Mouse (Mus musculus) liver, postnatal 0 days (tissue): ENCODE measurements around the gene Pld4. TPM values are rescaled to one million over a fixed set of nuclear protein-coding genes. Genes with fewer than 3 reads are reported as not detected.

Experiments
- ATAC-seq: fragments of 200-750 bp; cut with Nextera tagmentation; 2 replicates; pipeline ENCODE4 v1.8.0; 2017; ENCODE audit warnings: mild to moderate bottlenecking, moderate library complexity
- DNase-seq: peaks from one replicate; pipeline ENCODE4 v3.0.0-alpha.2; 2016
- H3K27ac ChIP-seq: fragments of 300-500 bp; sonication (generic); 2 replicates; pipeline ENCODE4 v1.5.1; 2014; ENCODE audit warnings: antibody characterized with exemption, moderate library complexity, mild to moderate bottlenecking, low read depth
- H3K27me3 ChIP-seq: fragments of 300-500 bp; sonication (generic); 2 replicates; pipeline ENCODE4 v1.6.1; 2014; ENCODE audit warnings: low read length, control low read depth, mixed read lengths; ENCODE audit not compliant: insufficient read depth
- H3K36me3 ChIP-seq: fragments of 300-500 bp; sonication (generic); replicated peaks from 2 replicates; pipeline ENCODE4 v1.6.1; 2014; ENCODE audit warnings: mild to moderate bottlenecking, control low read depth, low read length, moderate library complexity, mixed read lengths; ENCODE audit not compliant: insufficient read depth
- H3K4me1 ChIP-seq: fragments of 300-500 bp; sonication (generic); 2 replicates; pipeline ENCODE4 v1.6.1; 2014; ENCODE audit warnings: antibody characterized with exemption, mild to moderate bottlenecking, control low read depth; ENCODE audit not compliant: insufficient read depth
- H3K4me2 ChIP-seq: fragments of 300-500 bp; sonication (generic); 2 replicates; pipeline ENCODE4 v1.6.1; 2014; ENCODE audit warnings: low read depth, mild to moderate bottlenecking, low read length, moderate library complexity, mixed read lengths
- H3K4me3 ChIP-seq: fragments of 300-500 bp; sonication (generic); 2 replicates; pipeline ENCODE4 v1.5.1; 2014; ENCODE audit warnings: low read depth, low read length
- H3K9ac ChIP-seq: fragments of 300-500 bp; sonication (generic); replicated peaks from 2 replicates; pipeline ENCODE4 v1.6.1; 2014; ENCODE audit warnings: mild to moderate bottlenecking, moderate library complexity
- H3K9me3 ChIP-seq: fragments of 300-500 bp; sonication (generic); 2 replicates; pipeline ENCODE4 v1.6.1; 2016; ENCODE audit warnings: mild to moderate bottlenecking, control low read depth, low read length, mixed read lengths
- CTCF ChIP-seq: sonication (generic); IDR thresholded peaks from 2 replicates; pipeline ENCODE4 v1.5.1; 2016; ENCODE audit warnings: antibody characterized with exemption, low read depth
- EP300 ChIP-seq: IDR thresholded peaks from 2 replicates; pipeline ENCODE4 v1.6.1; 2016; ENCODE audit warnings: antibody characterized with exemption, low read depth, mild to moderate bottlenecking
- WGBS: fragments of 180-500 bp; shearing (Covaris S2); extraction: QIAGEN DNeasy Blood & Tissue Kit; methylation state at CpG from one replicate; pipeline ENCODE4 v1.1.7; 2014; ENCODE audit not compliant: insufficient replicate concordance; 5-methylcytosine and 5-hydroxymethylcytosine counted together
- polyA plus RNA-seq: library from polyadenylated mRNA; unstranded; fragments of >200 nt; fragmentation: Nextera tagmentation; extraction: Ambion mirVana; gene quantifications from 2 replicates; pipeline ENCODE4 v1.2.1, GENCODE M21; 2015

The Pld4 gene
- polyA plus RNA-seq, 1 experiment from 2014 or later, result 22.4 TPM

DNA sequence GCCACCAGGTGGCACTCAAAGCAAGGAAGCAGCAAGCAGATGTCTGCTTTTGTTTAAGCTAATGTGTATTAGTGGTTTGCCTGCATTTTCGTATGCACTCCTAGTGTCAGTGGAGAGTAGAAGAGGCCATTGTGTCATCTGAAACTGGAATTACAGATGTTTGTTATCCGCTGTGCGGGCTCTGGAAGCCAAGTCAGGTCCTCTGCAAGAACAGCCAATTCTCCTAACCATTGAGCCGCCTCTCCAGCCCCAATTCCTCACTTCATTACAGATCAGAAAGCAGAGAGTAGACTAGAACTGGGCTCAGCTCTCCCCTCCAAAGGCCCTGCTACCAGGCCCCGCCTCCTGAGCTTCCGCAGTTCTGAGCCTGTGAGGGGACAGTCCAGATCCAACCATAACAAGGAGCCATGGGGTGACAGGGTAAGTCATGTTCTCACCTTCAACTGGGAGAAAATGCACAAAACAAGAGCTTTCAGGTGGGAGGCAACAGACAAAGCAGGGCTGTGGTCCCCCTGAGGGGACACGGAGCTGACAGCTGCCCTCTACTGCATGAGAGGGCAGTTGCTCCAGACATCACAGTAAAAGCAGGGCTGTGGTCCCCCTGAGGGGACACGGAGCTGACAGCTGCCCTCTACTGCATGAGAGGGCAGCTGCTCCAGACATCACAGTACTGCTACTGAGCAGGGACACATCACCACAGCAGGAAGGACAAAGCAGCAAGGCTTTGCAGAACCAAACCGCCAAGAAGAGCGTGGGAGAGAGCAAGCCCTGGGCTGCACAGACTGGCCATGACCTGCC lies 13.4 kb upstream of the Pld4 start:
- Histone ChIP-seq H3K9ac (no peak overlapping the region), H3K9me3 (no peaks in the 10 kb centered on the region), H3K4me1 (peaks cover 3% of the 10 kb centered on the region; the same call in 1 of the 2 replicates), H3K27me3 (no peaks in the 10 kb centered on the region), H3K36me3 (no peaks in the 10 kb centered on the region), H3K4me2 (no peak overlapping the region), H3K27ac (no peak overlapping the region), H3K4me3 (no peak overlapping the region)
- ATAC-seq (peak; percentile 17; the same call in 1 of the 2 replicates), DNase-seq (no peak)
- no peak for TF ChIP-seq EP300
- peak; percentile 80 for TF ChIP-seq CTCF
- WGBS, result 29% methylated on average over 10 of the region's 10 CpGs

DNA sequence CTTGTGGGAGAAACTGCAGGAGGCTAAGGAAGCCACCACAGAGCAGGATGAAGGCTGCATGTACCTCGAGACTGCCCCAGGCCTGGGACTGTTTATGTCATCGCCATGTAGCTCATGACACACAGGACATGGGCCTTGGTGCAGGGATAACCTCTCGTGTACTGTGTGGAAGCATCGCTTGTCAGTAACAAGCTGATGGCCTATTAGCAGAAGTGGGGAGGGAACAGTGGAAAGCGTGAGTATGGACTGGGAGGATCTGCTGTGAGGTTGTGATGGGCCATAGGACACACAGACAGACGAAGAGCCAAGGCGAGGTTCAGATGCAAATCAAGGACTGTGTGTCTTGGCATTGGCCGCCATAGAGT lies 12.9 kb upstream of the Pld4 start:
- no peaks in the 10 kb centered on the region for H3K27me3 ChIP-seq
- H3K36me3 ChIP-seq, result no peaks in the 10 kb centered on the region
- no peak overlapping the region for H3K4me2 ChIP-seq
- H3K4me3 ChIP-seq, result no peak overlapping the region
- H3K9ac ChIP-seq, result no peak overlapping the region
- TF ChIP-seq EP300, result no peak
- TF ChIP-seq CTCF, result no peak
- no peak for DNase-seq
- WGBS, result 70% methylated on average over 8 of the region's 8 CpGs
- H3K9me3 ChIP-seq, result no peaks in the 10 kb centered on the region
- H3K27ac ChIP-seq, result no peak overlapping the region
- peaks cover 3% of the 10 kb centered on the region; the same call in 1 of the 2 replicates for H3K4me1 ChIP-seq
- ATAC-seq, result no peak; the same call in 1 of the 2 replicates

DNA sequence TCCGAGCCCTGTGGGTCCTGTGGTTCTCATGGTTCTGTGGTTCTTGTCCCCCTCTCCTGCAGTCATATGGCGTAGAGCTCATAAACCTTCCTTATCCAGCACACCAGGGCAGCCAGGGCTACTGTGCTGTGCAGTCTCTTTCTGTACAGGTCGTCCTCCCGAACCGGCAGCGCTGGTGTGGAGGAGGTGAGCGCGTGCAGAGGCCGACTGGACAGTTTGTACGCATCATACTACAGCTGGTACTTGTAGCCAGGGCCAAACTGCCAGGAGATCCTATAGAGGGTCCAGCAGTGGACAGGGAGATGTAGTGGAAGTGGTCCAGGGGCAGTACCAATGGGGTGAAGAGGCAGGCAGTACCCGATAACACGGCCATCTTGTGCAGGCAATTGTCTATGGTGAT lies 9.5 kb upstream of the Pld4 start:
- WGBS, result 80% methylated on average over 12 of the region's 12 CpGs
- Histone ChIP-seq H3K4me2 (no peak overlapping the region), H3K4me1 (peaks cover 9% of the 10 kb centered on the region; the same call in 1 of the 2 replicates), H3K27ac (no peak overlapping the region), H3K9ac (no peak overlapping the region), H3K9me3 (no peaks in the 10 kb centered on the region), H3K4me3 (no peak overlapping the region), H3K36me3 (no peaks in the 10 kb centered on the region), H3K27me3 (no peaks in the 10 kb centered on the region)
- DNase-seq (no peak), ATAC-seq (no peak)
- TF ChIP-seq EP300 (no peak), CTCF (no peak)

DNA sequence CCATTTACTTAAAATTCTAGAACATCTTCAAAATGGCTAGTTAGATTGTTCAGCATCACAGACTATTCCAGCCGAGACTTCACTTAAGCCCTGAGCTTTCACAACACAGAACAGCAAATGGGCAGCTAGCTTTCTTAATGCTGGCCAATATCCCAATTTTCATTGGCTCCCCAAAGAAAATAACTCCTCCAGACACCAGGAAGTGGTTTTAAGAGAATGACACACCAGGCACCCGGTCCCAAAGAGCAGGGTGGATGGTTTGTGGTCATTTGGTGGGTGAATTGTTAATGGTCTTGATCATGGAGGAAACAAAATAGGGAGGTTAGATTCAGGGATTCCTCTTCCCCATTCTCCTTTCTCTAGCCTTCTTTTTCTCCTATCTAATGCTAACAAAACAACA lies 8.1 kb upstream of the Pld4 start:
- TF ChIP-seq CTCF (no peak), EP300 (no peak)
- ATAC-seq (no peak), DNase-seq (no peak)
- WGBS, result 26% methylated on average over 2 of the region's 2 CpGs
- Histone ChIP-seq H3K4me3 (no peak overlapping the region), H3K27ac (no peak overlapping the region), H3K9ac (no peak overlapping the region), H3K4me2 (no peak overlapping the region), H3K36me3 (no peaks in the 10 kb centered on the region), H3K4me1 (peaks cover 9% of the 10 kb centered on the region; the same call in 1 of the 2 replicates), H3K27me3 (no peaks in the 10 kb centered on the region), H3K9me3 (no peaks in the 10 kb centered on the region)

DNA sequence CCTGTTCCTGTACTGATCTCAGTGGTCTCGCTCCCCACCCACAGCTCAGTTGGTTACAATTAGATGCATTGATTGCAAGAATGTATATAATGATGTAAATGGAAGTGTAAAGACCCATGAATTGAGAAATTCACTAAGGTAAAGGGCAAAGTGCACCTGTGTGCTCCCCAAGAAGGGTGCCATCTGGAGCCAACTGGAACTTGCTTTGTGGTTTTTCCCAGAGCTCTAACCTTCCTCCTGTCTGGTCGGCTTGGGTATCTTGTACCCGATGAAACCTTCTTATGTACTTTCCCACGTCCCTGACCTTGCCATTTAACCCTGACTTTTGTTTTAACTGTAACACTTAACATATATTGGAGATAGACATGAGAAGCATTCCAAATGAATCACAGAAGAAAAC lies 4.6 kb upstream of the Pld4 start:
- TF ChIP-seq EP300, result no peak
- no peak for TF ChIP-seq CTCF
- no peak for ATAC-seq
- 41% methylated on average over 4 of the region's 4 CpGs for WGBS

DNA sequence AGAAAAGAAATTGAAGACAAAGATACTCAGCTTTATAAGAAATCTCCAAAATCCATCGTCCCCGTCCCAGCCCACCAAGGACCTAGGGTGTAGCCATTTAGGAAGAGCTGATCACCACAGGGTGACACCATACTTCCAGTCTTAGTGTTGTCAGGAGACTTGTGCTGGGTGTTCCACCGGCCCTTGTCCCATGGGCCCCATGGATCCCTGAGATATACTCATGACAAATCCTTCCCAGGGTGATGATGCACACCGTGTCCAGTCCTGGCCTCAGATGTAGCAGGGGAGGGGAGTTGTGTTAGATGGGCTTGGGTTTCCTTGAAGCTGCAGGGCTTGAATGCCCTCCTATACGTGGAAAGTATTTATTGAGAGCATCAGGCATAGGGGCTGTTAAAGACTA lies 2.6 kb upstream of the Pld4 start:
- peaks cover 19% of the 10 kb centered on the region for H3K4me1 ChIP-seq
- H3K4me2 ChIP-seq, result no peak overlapping the region
- ATAC-seq, result no peak
- no peak for DNase-seq
- no peaks in the 10 kb centered on the region for H3K9me3 ChIP-seq
- H3K27ac ChIP-seq, result no peak overlapping the region
- 72% methylated on average over 5 of the region's 5 CpGs for WGBS
- H3K9ac ChIP-seq, result no peak overlapping the region
- no peak overlapping the region for H3K4me3 ChIP-seq
- H3K27me3 ChIP-seq, result no peaks in the 10 kb centered on the region
- no peak for TF ChIP-seq EP300
- TF ChIP-seq CTCF, result no peak
- no peaks in the 10 kb centered on the region for H3K36me3 ChIP-seq

More for the DNA sequence above, 4.6 kb upstream of the Pld4 start:
- Histone ChIP-seq H3K27ac (no peak overlapping the region), H3K9me3 (no peaks in the 10 kb centered on the region), H3K9ac (no peak overlapping the region), H3K27me3 (no peaks in the 10 kb centered on the region), H3K36me3 (no peaks in the 10 kb centered on the region), H3K4me2 (no peak overlapping the region), H3K4me3 (no peak overlapping the region), H3K4me1 (peaks cover 15% of the 10 kb centered on the region)
- no peak for DNase-seq
